Mouse (Mus musculus): ENCODE data around the gene 4931428F04Rik.
"Not testable (repeated sequence)": the region's sequence is repeated elsewhere in the genome, so short reads cannot be mapped to it uniquely, and the experiment has no call there.

4931428F04Rik gene

DNA sequence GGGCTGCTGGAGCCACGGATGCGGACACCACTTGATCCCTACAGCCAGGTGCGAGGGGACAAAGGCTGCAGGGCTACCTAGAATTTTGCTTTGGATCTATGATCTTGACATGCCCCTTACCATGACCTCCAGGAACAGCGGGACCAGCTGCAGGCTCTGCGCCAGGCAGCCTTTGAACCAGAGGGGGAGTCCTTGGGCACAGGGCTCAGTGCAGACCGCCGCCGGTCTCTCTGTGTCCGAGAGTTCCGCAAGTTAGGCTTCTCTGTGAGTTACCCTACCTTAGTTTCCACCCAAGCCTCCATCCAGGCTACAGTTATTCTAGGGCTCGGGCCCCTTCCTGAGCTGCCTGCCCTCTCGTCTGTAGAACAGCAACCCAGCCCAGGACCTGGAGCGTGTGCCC, 18.0 kb upstream of the 4931428F04Rik start:
- no peak for DNase-seq (ENCODE audit: low read depth, low spot score)

DNA sequence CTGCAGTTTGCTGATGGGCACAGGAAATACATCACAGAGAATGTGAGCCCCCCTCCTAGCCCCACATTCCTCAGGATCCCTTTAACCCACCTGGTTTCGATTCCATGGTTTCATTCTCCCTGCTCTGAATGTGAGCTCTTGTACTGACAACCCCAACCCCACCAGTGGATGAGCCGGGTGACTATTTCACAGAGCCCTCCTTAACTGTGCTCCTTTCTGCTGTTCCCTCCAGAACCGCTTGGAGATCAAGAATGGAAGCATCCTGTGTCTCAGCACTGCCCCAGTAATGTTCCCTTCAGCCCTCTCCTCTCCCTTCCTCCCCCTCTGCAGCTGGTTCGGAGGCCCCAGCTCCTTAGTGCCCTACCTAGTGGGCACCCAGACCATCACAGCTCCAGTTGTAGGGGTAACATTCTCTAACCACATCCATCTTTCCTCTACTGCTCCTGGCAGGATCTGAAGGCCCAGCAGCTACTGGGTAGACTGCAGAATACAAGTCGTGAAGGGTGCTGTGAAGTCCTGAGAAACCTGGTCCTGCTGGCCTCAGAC, 16.6 kb upstream of the 4931428F04Rik start:
- no peak for DNase-seq (ENCODE audit: low read depth, low spot score)

DNA sequence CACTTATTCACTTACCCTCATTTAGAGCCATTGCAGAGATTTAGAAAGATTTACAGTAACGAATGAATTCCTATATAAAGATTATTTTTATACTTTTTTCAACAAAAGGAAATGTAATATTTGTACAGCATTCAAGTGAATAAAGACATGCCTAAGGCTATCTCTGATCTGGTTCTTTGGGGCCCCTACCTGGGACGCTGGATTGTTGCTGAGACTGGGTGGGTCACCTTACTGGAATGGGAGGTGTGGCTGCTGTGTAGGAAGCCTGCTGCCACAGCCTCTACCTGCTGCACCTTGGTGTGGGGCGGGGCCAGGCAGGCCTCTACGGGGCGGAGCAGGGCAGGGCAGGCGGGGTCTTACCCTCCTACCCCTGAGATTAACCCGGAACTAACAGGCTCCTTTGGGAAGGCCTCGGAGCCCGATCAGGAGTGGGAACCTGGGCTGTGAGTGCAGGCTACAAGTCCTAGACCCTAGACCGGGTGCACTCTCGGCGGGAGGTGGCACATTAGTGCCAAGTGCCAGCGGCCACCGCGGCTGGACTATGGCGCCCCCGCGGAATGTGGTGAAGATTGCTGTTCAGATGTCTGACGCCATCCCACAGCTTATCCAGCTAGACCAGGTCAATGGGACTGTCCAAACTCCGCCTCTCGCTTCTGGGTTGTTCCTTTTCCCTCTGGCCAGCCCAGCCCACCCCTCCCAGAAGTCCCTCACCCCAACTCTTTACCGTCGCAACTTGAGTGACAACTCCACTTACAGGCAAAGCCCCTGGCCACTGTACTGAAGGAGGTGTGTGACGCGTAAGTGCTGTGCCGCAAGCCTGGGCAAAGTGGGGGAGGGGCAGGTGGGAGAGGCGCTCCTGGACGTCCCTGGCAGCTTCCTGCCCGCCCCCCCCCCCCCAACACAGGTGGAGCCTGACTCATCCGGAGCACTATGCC, 15.8 kb upstream of the 4931428F04Rik start, which contains the start of gene Elmo3:
Gene Elmo3 (plus strand): TSS at position 391 of the 935 bp plus-strand sequence.
- DNase-seq (ENCODE audit: low read depth, low spot score): no peak

DNA sequence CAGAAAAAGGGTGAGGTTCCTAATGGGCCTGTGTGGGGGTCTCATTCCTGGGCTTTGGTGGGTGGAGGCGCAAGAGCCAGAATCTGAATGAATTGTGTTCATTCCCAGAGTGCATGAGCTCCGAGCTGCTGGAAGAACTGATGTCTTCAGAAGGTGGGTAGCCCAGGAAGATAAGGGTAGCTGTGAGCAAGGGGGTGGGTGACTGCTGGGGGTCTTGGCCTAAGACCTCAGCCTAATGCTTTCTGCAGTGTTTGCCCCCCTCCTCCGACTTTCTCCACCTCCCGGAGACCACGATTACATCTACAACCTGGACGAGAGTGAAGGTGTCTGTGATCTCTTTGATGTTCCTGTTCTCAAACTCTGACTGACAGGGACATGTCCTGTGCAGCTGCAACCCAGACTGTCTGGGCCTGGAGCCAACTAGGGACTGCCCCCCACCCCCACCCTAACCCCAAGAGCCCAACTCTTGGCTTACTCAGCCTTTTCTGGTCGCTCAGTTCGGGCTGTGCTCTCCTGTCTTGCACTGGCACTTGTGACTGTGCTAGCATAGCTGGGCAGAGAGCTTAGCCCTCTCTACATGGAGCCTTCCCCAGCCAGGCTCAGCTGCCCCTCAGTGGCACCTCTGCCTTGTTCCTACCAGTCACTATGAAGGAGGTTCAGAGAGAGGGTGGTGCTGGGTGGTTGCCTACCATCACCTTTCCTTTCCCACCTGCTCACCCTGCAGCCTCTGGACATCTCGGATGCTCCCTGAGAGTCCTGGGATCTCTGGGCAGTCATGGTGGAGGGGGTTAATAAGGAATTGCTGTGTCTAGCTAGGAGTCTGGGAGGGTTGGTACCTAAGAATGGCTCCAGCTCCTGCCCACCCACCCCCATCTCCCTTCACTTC, 14.9 kb upstream of the 4931428F04Rik start:
- DNase-seq (ENCODE audit: low read depth, low spot score): no peak

DNA sequence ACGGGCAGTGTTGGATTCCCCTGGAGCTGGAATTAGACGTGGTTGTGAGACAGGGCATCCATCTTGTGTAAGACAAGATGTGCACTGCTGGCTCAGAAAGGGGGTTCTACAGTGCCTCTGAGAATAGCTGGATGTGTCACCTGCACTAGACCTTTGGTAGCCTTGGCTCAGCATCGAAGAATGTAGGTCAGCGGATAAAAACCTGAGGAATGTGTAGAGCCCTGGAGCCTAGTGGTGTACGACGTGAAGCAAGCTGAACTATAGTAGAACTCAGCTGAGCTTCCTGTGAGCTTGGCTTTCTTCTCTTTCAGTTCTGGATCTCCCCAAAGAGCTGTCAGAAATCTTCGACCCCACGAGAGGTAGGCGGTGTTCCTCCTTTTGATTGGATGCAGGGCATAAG, 14.2 kb upstream of the 4931428F04Rik start:
- no peak for DNase-seq (ENCODE audit: low read depth, low spot score)

DNA sequence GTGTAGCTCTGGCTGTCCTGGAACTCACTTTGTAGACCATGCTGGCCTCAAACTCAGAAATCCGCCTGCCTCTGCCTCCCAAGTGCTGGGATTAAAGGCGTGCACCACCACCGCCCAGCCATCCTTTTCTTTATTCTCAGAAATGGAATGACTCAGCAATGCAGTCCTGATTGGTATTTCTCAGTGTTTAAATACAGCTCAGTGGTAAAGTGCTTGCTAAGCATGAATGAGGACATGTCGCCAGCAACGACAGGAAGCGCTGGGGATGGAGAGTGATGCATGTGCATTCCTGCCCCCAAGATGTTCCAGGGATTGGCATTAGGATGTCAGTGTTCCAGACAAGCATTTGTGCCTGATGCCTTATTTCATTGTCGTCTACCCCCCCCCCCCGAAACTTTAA, 13.7 kb upstream of the 4931428F04Rik start:
- DNase-seq (ENCODE audit: low read depth, low spot score): no peak

DNA sequence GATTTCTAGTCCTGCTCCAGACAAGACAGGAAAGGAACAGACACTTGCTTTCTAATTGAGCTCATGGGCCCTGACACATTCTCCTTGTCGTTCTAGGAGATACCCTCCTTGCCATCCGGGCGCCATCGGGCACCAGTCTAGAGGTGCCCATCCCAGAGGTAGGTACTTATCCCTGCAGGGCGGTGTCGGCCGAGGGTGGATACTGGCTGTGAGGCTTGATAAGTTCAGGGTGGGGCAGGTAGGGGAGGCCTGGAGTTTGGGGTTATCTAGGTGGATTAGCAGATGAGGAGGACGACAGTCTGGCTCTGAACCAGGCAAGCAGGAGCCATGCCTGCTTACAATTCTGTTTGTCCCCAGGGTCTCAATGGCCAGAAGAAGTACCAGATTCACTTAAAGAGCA, 10.3 kb upstream of the 4931428F04Rik start:
- no peak for DNase-seq (ENCODE audit: low read depth, low spot score)

DNA sequence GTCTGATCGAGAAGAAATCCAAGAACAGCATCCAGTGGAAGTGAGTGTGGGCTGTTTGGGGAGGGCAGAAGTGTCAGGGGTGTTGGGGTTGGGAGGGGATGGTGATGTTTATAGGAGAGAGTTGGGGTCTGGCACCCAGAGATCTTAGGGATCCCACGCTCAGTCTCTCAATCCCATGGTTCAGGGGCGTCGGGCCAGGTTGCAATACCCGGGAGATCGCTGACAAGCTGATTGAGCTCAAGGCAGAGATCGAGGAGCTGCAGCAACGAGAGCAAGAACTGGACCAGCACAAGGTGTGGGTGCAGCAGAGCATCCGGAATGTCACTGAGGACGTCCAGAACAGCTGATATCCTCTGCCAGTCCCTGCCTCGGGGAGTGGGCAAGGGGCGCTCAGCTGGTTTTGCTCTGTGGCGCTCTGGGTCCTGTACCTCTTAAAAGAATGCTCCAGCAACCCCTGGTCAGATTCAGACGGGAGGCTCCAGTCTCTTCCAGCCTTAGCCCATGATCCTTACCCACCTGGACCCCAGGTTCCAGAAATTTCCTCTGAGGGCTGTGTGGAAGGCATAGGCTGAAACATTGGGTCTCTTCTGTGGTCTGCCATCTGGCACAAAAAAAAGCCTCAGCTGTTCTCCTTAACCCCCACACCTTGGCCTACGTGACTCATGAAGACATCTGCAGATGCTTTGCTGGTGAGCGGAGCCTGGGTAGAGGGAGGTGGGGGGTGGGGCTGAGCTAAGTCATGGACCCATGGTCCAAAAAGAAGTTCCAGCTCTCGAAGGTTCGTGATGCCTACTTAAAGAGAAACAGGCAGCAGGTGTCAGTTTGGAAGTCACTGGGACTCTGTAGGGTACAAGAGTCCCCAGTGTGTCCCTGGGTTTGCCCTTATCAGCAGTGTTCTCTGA, 8.9 kb upstream of the 4931428F04Rik start:
- DNase-seq (ENCODE audit: low read depth, low spot score): no peak

DNA sequence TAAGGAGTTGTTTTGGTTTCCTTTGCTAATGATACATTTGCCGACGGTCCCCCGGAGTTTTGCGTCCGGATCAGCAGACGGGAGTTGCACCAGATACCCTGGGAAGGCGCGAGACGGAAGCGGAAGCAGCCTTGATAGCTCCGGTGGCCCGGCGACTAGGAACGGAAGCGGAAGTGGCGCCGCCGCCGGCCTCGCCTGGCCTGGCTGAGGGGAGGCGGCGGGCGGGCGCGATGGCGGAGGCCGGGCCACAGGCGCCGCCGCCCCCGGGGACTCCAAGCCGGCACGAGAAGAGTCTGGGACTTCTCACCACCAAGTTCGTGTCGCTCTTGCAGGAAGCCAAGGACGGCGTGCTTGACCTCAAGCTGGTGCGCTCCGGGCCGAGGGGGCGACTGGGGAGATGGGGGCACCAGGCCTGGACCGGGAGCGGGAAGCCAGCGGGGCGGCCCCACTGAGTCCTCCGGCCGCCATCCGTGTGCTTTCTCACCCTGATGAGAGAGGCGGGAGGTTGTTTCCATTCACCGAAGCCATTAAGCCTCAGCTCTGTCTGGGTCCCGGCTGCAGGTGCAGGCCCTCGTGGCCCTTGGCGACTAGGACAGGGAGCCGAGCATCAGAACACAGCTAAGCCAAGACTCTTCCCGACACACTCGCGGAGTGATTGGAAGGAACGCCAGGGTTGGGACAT, 8.0 kb upstream of the 4931428F04Rik start, which contains the start of gene E2f4:
Gene E2f4 (plus strand): TSS at position 153 of the 682 bp plus-strand sequence.
- peak; percentile 80 for DNase-seq (ENCODE audit: low read depth, low spot score)

DNA sequence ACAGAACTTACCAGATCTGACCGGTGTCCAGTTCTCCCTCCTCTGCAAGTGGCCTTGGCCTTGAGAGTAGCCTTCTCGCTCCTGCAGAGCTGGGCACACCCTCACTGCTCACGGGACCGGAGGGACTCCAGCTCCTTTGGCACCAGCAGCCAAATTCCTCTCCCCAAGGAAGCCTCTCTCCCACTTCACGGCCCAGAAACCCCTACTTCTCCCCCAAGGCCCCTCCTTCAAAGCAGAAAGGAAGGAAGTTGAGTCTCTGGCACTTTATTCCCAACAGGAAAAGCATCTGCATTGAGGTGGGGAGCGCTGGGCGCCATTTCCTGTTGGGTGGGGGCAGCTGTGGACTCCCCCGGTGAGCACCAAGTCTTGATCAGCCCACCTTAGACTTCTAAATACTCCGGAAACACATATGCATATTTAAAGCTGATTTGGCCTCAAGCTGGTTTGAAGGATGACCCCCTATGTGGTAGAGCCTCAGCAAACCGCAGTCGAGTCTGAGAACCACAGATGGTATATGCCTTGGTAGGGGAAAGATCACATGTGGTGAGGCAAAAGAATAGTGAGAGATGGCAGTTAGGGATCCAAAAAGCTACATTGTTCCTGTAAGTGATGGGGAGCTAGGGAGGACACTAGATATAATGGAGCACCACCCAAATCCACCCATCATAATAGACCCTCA, 6.4 kb upstream of the 4931428F04Rik start, which contains the start of gene Exoc3l:
Gene Exoc3l (minus strand): TSS at position 207 of the 679 bp plus-strand sequence.
- no peak for DNase-seq (ENCODE audit: low read depth, low spot score)

DNA sequence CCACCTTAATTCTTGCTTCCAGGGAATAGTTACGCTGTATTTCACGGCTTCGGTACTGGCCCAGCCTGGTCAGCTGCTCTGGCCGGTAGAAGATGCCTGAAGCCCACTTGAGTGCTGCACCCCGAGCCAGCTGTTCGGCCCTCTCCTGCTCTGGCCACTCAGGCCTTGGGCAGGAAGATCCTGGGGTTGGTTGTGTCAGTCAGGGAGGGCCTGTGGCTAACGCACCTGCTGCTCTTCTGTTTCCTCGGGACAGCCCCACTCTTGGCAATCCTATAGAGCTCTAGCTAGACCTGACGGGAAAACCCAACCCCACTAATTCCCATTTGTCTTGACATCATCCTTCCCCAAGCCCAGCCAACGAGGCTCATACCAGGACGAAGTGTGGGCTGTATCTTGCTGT, 5.6 kb upstream of the 4931428F04Rik start:
- no peak for DNase-seq (ENCODE audit: low read depth, low spot score)

DNA sequence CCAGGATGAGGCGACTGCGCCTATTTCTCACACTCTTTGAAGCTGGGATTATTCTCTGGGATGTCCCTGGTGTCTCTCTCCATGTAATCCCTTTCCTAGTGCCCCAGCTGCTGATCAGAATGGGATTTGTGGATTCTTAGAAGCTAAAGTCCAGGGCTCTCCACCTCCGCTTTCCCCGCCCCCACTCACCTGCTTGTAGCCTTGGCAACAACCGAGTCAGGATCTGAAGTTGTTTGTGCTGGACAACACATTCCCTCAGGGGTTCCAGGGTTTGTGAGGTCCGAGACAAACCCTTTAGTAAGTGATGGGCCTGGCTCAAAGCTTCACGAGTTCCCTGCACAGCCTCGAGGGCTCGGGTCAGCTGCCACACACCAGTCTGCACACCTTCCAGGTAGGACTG, 5.1 kb upstream of the 4931428F04Rik start:
- no peak for DNase-seq (ENCODE audit: low read depth, low spot score)

DNA sequence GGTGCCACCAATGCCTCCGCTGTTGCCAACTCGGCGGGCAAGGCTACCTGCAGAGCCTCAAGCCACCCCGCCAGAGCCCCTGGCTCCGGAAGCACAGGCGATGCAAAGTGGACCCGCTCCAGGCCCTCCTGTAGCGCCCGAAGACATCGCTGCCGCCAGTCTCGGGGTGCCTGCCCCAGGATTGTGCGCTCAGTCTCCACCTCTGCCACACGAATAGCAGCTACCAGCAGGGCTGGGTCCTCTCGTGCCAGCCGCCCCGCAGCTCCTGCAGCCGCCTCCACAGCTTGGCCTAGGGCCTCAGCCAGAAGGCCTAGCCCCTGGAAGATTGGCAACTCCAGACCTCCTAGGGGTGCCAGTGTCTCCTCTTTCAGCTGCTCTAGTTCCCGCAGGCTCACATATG, 3.7 kb upstream of the 4931428F04Rik start:
- DNase-seq (ENCODE audit: low read depth, low spot score): no peak

DNA sequence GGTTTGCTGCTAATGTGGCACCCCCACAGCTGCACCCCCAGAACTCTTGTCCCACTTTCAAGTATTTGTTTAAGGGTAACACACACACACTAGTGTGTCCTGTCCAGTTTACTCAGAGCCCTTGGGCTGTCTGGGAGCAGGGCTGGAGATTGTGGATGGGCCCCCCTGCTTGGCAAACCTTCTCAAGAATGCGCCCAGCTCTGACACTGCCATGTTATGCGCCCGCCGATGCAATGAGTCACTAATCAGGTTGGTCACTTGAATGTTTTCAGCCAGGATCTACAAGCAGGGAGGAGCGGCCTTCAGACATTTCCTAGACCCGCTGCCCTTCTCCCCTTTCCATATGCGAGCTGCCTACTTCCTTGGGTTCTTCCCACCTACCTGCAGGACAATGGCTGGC, 2.8 kb upstream of the 4931428F04Rik start:
- DNase-seq (ENCODE audit: low read depth, low spot score): no peak

DNA sequence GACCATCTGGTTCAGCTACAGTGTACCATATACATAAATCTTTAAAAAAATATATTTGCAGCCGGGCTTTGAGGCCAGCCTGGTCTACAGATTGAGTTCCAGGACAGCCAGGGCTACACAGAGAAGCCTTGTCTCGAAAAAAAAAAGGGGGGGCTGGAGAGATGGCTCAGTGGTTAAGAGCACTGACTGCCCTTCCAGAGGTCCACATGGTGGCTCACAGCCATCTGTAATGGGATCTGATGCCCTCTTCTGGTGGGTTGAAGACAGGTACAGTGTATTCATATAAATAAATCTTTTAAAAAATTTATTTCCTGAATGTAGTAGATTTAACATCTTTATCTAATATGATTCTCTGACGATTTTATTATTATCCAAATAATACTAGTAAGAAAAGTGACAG, 2.1 kb upstream of the 4931428F04Rik start:
- not testable (repeated sequence) for DNase-seq (ENCODE audit: low read depth, low spot score)

DNA sequence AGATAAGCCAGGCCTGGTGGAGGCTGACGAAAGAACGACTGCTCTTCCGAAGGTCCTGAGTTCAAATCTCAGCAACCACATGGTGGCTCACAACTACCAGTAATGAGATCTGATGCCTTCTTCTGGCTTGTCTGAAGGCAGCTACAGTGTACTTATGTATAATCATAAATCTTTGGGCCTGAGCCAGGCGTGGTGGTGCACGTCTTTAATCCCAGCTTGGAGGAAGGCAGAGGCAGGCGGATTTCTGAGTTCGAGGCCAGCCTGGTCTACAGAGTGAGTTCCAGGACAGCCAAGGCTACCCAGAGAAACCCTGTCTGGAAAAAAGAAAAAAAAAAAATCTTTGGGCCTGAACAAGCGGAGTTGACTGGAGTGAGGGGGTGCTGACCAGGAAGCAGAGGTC, 1.7 kb upstream of the 4931428F04Rik start:
- DNase-seq (ENCODE audit: low read depth, low spot score): not testable (repeated sequence)

DNA sequence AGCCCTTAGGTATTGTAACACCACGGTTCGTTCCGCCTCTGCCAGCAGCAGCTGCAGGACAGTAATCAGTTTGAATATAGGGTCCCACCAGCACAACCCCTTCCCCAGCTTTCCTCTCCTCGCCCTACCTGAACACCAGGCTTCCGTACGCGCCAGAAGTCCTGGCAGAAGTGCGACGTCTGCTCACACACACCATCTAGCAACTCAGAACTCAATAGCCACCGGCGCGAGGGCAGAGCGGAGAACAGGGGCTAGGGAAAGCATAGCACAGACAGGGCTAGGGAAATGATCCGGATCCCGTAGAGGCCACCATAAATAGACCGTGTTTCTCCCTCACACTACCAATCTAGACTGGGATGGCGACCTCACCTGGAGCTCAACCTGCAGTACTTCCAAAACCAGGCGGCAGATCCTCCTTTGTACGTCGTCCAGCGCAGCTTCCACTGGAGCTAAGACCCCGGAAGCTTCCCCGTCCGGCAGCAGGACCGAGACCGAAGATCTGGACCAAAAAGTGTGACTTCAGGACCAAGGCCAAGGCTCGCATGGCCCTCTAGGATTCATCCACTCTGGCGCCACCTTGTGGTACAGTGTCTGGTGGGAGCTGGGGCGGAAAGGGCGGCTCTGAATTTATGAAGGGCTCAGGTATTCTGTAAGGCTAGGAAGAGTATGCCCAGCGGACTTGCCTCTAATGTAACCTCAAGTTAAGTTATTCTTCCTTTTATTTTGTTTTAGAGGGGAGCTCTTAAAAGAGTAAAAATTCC, 1.1 kb upstream of the 4931428F04Rik start:
- peak; percentile 80 for DNase-seq (ENCODE audit: low read depth, low spot score)

DNA sequence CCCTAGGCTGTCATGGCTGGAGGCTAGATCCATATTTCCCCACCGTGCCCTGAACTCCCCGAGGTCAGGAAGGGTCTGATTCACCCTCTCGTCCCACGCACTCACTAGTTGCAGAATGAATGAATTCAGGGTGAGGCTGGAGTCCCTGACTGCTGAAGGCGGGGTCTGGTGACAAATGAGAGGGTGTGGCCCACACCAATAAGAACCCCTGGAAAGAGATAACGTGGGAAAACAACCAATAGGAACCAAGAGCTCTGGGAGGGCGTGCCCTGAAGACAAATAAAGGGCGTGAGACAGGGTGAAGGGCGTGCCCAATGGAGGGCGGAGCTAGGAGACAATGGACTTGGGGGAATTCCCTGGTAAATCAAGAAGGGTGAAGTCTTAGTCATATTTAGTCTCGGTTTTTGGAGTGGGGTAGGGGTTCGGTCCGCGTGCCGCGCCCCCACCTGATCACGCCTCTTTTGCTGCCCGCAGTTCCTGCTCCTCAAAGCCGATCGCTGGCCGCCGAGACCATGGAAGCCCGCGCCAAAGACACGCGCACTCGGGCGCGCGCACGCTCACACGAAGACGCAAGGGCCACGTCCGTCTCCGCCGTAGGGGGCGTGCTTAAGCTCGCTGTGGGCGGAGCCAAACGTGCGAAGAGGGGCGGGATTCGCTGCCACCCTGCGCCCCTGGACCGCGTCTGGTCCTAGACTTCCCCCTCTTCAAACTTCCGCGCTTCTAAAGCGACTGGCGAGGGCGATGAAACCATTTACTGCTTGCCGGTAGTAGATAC, 519 bp downstream of the 4931428F04Rik start:
- peak; percentile 94 for DNase-seq (ENCODE audit: low read depth, low spot score)

All from retina, postnatal 7 days (tissue).